Mouse (Mus musculus): ENCODE data around the gene Tnrc6c. TPM values are rescaled to one million over a fixed set of nuclear protein-coding genes. Genes with fewer than 3 reads are reported as not detected.
A peak's percentile ranks its signal among the peaks of the same experiment; 100 is the strongest.

Gene Tnrc6c
- polyA plus RNA-seq, 1 experiment from 2014 or later = 6.0 TPM

DNA sequence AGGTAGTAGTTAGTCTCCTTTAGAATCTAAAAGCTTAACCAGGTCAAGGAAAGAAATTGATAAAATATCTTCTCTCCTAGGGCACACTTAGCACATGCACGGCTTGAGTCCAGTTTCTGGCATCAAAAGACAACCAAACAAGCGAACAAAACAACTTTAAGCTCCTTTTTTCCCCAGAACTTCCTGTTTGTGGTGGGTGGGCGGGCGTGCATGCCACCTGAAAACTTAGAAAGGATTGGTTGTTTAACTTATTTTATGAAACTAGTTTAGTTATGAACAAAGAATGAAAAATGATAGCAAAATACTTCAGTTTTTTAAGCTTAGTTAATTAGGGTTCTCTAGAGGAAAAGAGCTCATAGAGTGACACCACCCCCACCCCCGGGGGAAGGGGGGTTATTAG lies 17.5 kb downstream of the Tnrc6c start:
- Histone ChIP-seq H3K9me3 (ENCODE audit: control insufficient read depth, low read length) (no peaks in the 10 kb centered on the region), H3K27ac (replicated peaks) (no peak overlapping the region), H3K4me1 (replicated peaks; ENCODE audit: control insufficient read depth, insufficient read depth) (no peaks in the 10 kb centered on the region), H3K4me2 (replicated peaks; ENCODE audit: low read depth) (no peak overlapping the region), H3K36me3 (ENCODE audit: control insufficient read depth, insufficient read depth, low read length) (no peaks in the 10 kb centered on the region), H3K9ac (ENCODE audit: low read length) (no peak overlapping the region), H3K27me3 (ENCODE audit: control insufficient read depth, insufficient read depth, low read length) (no peaks in the 10 kb centered on the region), H3K4me3 (ENCODE audit: low read depth, low read length) (no peak overlapping the region)
- DNase-seq (ENCODE audit: low spot score) (no peak), ATAC-seq (ENCODE audit: low FRiP score, low TSS enrichment) (no peak)
- no peak for TF ChIP-seq CTCF (IDR thresholded peaks at IDR 0.05; ENCODE audit: low read depth)
- no peak for TF ChIP-seq EP300 (optimal IDR thresholded peaks at IDR 0.05)
- WGBS = 88% methylated on average over 5 of the region's 5 CpGs

DNA sequence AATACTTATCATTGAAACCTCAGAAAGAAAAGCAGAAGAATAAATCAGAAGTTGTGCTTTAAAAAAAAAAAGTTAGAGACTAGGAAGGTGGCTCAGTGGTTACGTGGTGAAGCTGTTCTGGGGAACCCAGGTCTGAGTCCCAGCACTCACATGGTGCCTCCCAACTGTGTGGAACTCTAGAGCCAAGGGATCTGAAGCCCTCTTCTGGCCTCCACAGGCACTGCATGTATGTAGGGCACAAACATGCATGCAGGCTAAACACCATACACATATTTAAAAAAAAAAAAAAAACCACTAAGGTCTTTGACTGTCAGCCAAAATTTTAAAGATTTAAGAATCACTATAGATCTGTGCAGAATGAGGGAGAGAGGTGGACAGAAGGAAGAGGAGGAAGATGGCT lies 20.4 kb downstream of the Tnrc6c start:
- ATAC-seq (ENCODE audit: low FRiP score, low TSS enrichment) (no peak), DNase-seq (ENCODE audit: low spot score) (no peak)
- WGBS = 95% methylated on average over 1 of the region's 1 CpGs
- Histone ChIP-seq H3K4me1 (replicated peaks; ENCODE audit: control insufficient read depth, insufficient read depth) (no peaks in the 10 kb centered on the region), H3K27me3 (ENCODE audit: control insufficient read depth, insufficient read depth, low read length) (no peaks in the 10 kb centered on the region), H3K4me3 (ENCODE audit: low read depth, low read length) (no peak overlapping the region), H3K4me2 (replicated peaks; ENCODE audit: low read depth) (no peak overlapping the region), H3K36me3 (ENCODE audit: control insufficient read depth, insufficient read depth, low read length) (no peaks in the 10 kb centered on the region), H3K27ac (replicated peaks) (no peak overlapping the region), H3K9me3 (ENCODE audit: control insufficient read depth, low read length) (no peaks in the 10 kb centered on the region), H3K9ac (ENCODE audit: low read length) (no peak overlapping the region)
- TF ChIP-seq EP300 (optimal IDR thresholded peaks at IDR 0.05) = no peak
- TF ChIP-seq CTCF (IDR thresholded peaks at IDR 0.05; ENCODE audit: low read depth) = peak; percentile 51

DNA sequence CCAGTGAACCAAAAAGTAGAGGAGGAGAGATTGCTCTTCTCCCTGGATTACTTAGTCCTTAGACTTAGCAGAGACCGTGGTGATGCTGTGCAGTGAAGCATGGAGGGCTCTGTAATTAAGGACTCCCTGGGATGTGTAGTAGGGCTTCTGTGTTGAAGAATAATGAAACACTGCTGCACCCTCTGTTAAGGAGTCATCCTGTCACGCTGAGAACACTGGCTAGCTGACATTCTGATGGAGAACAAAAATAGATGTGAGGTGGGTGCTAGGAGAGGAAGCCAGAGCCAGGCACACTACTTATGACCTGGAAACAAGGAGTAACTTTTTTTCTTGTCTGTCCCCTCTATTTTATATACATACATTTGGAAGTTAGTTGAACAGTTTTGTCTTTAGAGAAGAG lies 22.6 kb downstream of the Tnrc6c start:
- no peaks in the 10 kb centered on the region for H3K4me1 ChIP-seq (replicated peaks; ENCODE audit: control insufficient read depth, insufficient read depth)
- no peak overlapping the region for H3K27ac ChIP-seq (replicated peaks)
- H3K27me3 ChIP-seq (ENCODE audit: control insufficient read depth, insufficient read depth, low read length) = no peaks in the 10 kb centered on the region
- TF ChIP-seq CTCF (IDR thresholded peaks at IDR 0.05; ENCODE audit: low read depth) = no peak
- no peak for TF ChIP-seq EP300 (optimal IDR thresholded peaks at IDR 0.05)
- no peak overlapping the region for H3K9ac ChIP-seq (ENCODE audit: low read length)
- ATAC-seq (ENCODE audit: low FRiP score, low TSS enrichment) = no peak
- DNase-seq (ENCODE audit: low spot score) = no peak
- 48% methylated on average over 2 of the region's 2 CpGs for WGBS
- no peak overlapping the region for H3K4me2 ChIP-seq (replicated peaks; ENCODE audit: low read depth)
- no peaks in the 10 kb centered on the region for H3K9me3 ChIP-seq (ENCODE audit: control insufficient read depth, low read length)
- H3K4me3 ChIP-seq (ENCODE audit: low read depth, low read length) = no peak overlapping the region
- no peaks in the 10 kb centered on the region for H3K36me3 ChIP-seq (ENCODE audit: control insufficient read depth, insufficient read depth, low read length)

DNA sequence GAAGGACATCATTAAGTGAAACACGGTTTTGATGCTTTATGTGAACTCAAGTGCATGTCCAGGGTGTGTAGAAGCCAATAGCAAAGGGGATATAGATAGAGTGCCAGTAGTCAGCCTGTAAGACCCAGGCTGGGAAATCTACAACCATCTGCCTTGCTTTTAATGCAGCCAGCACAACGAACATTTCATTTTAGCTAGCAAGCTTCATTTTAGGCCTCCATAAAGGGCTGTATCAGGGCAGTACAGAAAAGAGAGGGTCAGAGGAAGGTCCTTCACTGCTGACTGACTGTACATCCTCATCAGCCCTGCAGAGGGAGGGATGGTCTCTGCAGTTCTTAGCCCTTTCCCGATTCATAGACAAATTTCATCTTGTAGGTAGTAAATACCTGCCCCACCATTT lies 23.0 kb downstream of the Tnrc6c start:
- no peaks in the 10 kb centered on the region for H3K9me3 ChIP-seq (ENCODE audit: control insufficient read depth, low read length)
- ATAC-seq (ENCODE audit: low FRiP score, low TSS enrichment) (no peak), DNase-seq (ENCODE audit: low spot score) (no peak)
- no peaks in the 10 kb centered on the region for H3K36me3 ChIP-seq (ENCODE audit: control insufficient read depth, insufficient read depth, low read length)
- 67% methylated on average over 3 of the region's 3 CpGs for WGBS
- TF ChIP-seq EP300 (optimal IDR thresholded peaks at IDR 0.05) (no peak), CTCF (IDR thresholded peaks at IDR 0.05; ENCODE audit: low read depth) (no peak)
- H3K4me1 ChIP-seq (replicated peaks; ENCODE audit: control insufficient read depth, insufficient read depth) = no peaks in the 10 kb centered on the region
- H3K27me3 ChIP-seq (ENCODE audit: control insufficient read depth, insufficient read depth, low read length) = no peaks in the 10 kb centered on the region
- H3K4me2 ChIP-seq (replicated peaks; ENCODE audit: low read depth) = no peak overlapping the region
- H3K27ac ChIP-seq (replicated peaks) = no peak overlapping the region
- H3K4me3 ChIP-seq (ENCODE audit: low read depth, low read length) = no peak overlapping the region
- no peak overlapping the region for H3K9ac ChIP-seq (ENCODE audit: low read length)

DNA sequence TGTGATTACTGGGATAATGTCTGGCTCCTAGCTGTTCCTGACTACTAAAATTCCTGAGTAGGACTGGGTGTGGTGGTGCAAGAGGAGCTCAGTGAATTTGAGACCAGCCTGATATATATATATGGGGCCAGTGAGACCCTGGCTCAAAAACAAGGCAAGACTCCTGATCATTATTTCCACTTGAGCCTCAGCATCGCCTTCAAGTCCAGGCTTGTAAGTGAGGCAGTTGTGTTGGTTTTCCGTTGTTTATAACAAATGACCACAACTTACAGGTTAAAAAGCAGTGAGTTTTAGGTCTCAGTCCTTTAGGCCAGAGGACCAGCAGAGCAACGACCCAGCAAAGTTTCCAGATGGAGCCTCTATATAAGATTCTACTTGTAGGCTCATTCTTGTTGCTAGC lies 23.5 kb downstream of the Tnrc6c start:
- no peak for TF ChIP-seq CTCF (IDR thresholded peaks at IDR 0.05; ENCODE audit: low read depth)
- no peak for TF ChIP-seq EP300 (optimal IDR thresholded peaks at IDR 0.05)
- Histone ChIP-seq H3K4me3 (ENCODE audit: low read depth, low read length) (no peak overlapping the region), H3K9ac (ENCODE audit: low read length) (no peak overlapping the region), H3K36me3 (ENCODE audit: control insufficient read depth, insufficient read depth, low read length) (no peaks in the 10 kb centered on the region), H3K9me3 (ENCODE audit: control insufficient read depth, low read length) (no peaks in the 10 kb centered on the region), H3K27ac (replicated peaks) (no peak overlapping the region), H3K4me1 (replicated peaks; ENCODE audit: control insufficient read depth, insufficient read depth) (no peaks in the 10 kb centered on the region), H3K4me2 (replicated peaks; ENCODE audit: low read depth) (no peak overlapping the region), H3K27me3 (ENCODE audit: control insufficient read depth, insufficient read depth, low read length) (no peaks in the 10 kb centered on the region)
- no peak for DNase-seq (ENCODE audit: low spot score)
- no peak for ATAC-seq (ENCODE audit: low FRiP score, low TSS enrichment)
- WGBS = 90% methylated on average over 3 of the region's 3 CpGs

DNA sequence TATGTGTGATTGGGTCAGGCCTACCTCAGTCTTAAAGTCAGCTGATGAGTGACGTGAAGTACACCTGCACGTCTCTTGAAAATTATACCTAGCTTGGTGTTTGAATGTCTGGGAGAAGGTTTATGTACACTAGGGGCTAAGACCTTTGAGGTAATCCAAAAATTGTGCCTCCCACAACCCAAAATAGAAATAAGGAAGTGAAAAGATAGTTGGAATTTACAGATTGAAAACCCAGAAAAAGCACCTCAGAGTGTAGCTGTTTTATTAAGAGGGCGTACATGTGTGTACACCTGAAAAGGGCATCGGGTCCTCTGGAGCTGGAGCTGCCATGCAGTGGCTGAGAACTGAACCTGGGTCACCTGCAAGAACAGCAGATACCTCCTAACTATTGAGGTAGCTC lies 24.1 kb downstream of the Tnrc6c start:
- WGBS = 74% methylated on average over 4 of the region's 4 CpGs
- Histone ChIP-seq H3K4me3 (ENCODE audit: low read depth, low read length) (no peak overlapping the region), H3K9me3 (ENCODE audit: control insufficient read depth, low read length) (no peaks in the 10 kb centered on the region), H3K27me3 (ENCODE audit: control insufficient read depth, insufficient read depth, low read length) (no peaks in the 10 kb centered on the region), H3K4me2 (replicated peaks; ENCODE audit: low read depth) (no peak overlapping the region), H3K4me1 (replicated peaks; ENCODE audit: control insufficient read depth, insufficient read depth) (no peaks in the 10 kb centered on the region), H3K36me3 (ENCODE audit: control insufficient read depth, insufficient read depth, low read length) (no peaks in the 10 kb centered on the region), H3K9ac (ENCODE audit: low read length) (no peak overlapping the region), H3K27ac (replicated peaks) (no peak overlapping the region)
- DNase-seq (ENCODE audit: low spot score) (no peak), ATAC-seq (ENCODE audit: low FRiP score, low TSS enrichment) (no peak)
- no peak for TF ChIP-seq CTCF (IDR thresholded peaks at IDR 0.05; ENCODE audit: low read depth)
- TF ChIP-seq EP300 (optimal IDR thresholded peaks at IDR 0.05) = no peak
